Comparison of ENCODE assay signal across 12 mouse cellular contexts in genomic region chrX:59606535-59606934, GRCm38 (mm10). TPM values are rescaled to one million over a fixed set of nuclear protein-coding genes. Genes with fewer than 3 reads are reported as not detected.
A peak's percentile ranks its signal among the peaks of the same experiment; 100 is the strongest.
DNase-seq lines count a peak whose midpoint lies in the region; TF ChIP-seq lines count a peak whose summit lies in the region.
"Had no signal": no experiment of that assay in that cellular context is flagged by ENCODE, and none has a peak within 500 bp of the region (broad histone marks: within the 10 kb centered on the region; RNA-seq: fewer than 3 reads in every experiment).

No protein-coding gene starts in this region.

- 35% methylated on average over 1 of the region's 1 CpGs for WGBS in lung, adult 2 months

- peak; percentile 25 to 33 for DNase-seq in cerebellum, postnatal 10 days
- DNase-seq in cerebellum, postnatal 36 days = no peak
- no peak for DNase-seq in left cerebral cortex, adult 2 months (ENCODE audit: extremely low spot score in 1 of 2, low spot score in 2 of 2)
- DNase-seq in left cerebral cortex, adult 11 months (ENCODE audit: low spot score) = no peak
- peak; percentile 14 for DNase-seq in ZHBTc4 (ENCODE audit: low read depth, low spot score)
- DNase-seq in splenic B cell, adult 2 months (ENCODE audit: low read depth, low spot score) = peak; percentile 60
- no peak for DNase-seq in lung, adult 2 months
- no peak for DNase-seq in urinary bladder, postnatal 10 days (ENCODE audit: low spot score)
- DNase-seq: adrenal gland, postnatal 14 days; heart, postnatal 36 days had no signal

- no peak overlapping the region for H3K27ac ChIP-seq in left cerebral cortex, adult 2 months
- H3K27ac ChIP-seq: limb, embryonic 13.5 days; macrophage had no signal

- H3K36me3 ChIP-seq in splenic B cell, adult 2 months (ENCODE audit: control insufficient read depth, insufficient read depth, low read length, poor library complexity, severe bottlenecking) = no peaks in the 10 kb centered on the region
- H3K36me3 ChIP-seq: limb, embryonic 13.5 days had no signal

- TF ChIP-seq CTCF in left cerebral cortex, adult 2 months (IDR thresholded peaks at IDR 0.05) = peak; percentile 46
- TF ChIP-seq CTCF in lung, adult 2 months (IDR thresholded peaks at IDR 0.05; ENCODE audit: insufficient read depth, low read length) = no peak

- TF ChIP-seq POLR2A in lung, adult 2 months (IDR thresholded peaks at IDR 0.05; ENCODE audit: borderline replicate concordance, extremely low read depth, low read depth, low read length) = no peak

- H3K4me1 ChIP-seq in lung, adult 2 months (ENCODE audit: control insufficient read depth, insufficient read depth, low read length) = no peaks in the 10 kb centered on the region
- H3K4me1 ChIP-seq: limb, embryonic 13.5 days had no signal

- intact Hi-C loops in left cerebral cortex, adult 2 months (cut with DNase I) = loop anchor here (5.0 kb wide), 1 partner anchor 414 kb away; no protein-coding TSS in a partner anchor

- no peak overlapping the region for H3K4me3 ChIP-seq in left cerebral cortex, adult 2 months
- no peak overlapping the region for H3K4me3 ChIP-seq in lung, adult 2 months (replicated peaks; ENCODE audit: extremely low read depth, low read depth, low read length)
- H3K4me3 ChIP-seq: limb, embryonic 13.5 days had no signal

- H3K27me3 ChIP-seq in splenic B cell, adult 2 months (ENCODE audit: control insufficient read depth, insufficient read depth, low read length, poor library complexity, severe bottlenecking) = no peaks in the 10 kb centered on the region
- H3K27me3 ChIP-seq: limb, embryonic 13.5 days had no signal

RNA-seq across cellular contexts. Expression of gene Fgf13, which starts 38.7 kb away (rescaled TPM):
- total RNA-seq in left cerebral cortex, adult 2 months (2021) = 100 to 1,000 TPM; 137 to 154 TPM
- 0.25 and 0.89 TPM in 2 replicates for polyA plus RNA-seq in lung, adult 2 months (2012; rRNA removed)

Comparison
In these comparisons a context has a peak if more than half of its experiments do, and no peak if none do; other contexts are left out.
1. DNase-seq: peak in cerebellum, postnatal 10 days (2 of 2), ZHBTc4 (single experiment) and splenic B cell, adult 2 months (single experiment); none in cerebellum, postnatal 36 days (0 of 2), left cerebral cortex, adult 2 months (0 of 2), left cerebral cortex, adult 11 months (single experiment), lung, adult 2 months (single experiment) and urinary bladder, postnatal 10 days (single experiment).